8 mouse cellular contexts compared by ENCODE assay signal in genomic region chr12:8502546-8502945, GRCm38 (mm10). TPM values are rescaled to one million over a fixed set of nuclear protein-coding genes. Genes with fewer than 3 reads are reported as not detected.
A peak's percentile ranks its signal among the peaks of the same experiment; 100 is the strongest.
DNase-seq lines count a peak whose midpoint lies in the region; ATAC-seq and TF ChIP-seq lines count a peak whose summit lies in the region.

No protein-coding gene starts in this region.

- TF ChIP-seq EP300 in heart, postnatal 0 days (IDR thresholded peaks at IDR 0.05; ENCODE audit: low read depth), result no peak

- no peaks in the 10 kb centered on the region for H3K9me3 ChIP-seq in heart, postnatal 0 days (replicated peaks; ENCODE audit: control insufficient read depth, low read length)

- ATAC-seq in cerebellum, adult (ENCODE audit: insufficient number of reproducible peaks, low FRiP score, low TSS enrichment), result no peak
- ATAC-seq in heart, postnatal 0 days (ENCODE audit: insufficient read depth, low read depth), result no peak

- H3K36me3 ChIP-seq in heart, postnatal 0 days (replicated peaks; ENCODE audit: control insufficient read depth, insufficient read depth, low read length), result no peaks in the 10 kb centered on the region

- H3K4me2 ChIP-seq in heart, postnatal 0 days (ENCODE audit: low read depth, low read length), result no peak overlapping the region

- H3K9ac ChIP-seq in heart, postnatal 0 days (replicated peaks; ENCODE audit: low read depth, low read length), result no peak overlapping the region

- no peak overlapping the region for H3K27ac ChIP-seq in heart, postnatal 0 days (ENCODE audit: low read depth)

- WGBS in heart, postnatal 0 days, result 11% methylated on average over 6 of the region's 6 CpGs

- peak; percentile 44 for TF ChIP-seq CTCF in heart, postnatal 0 days (IDR thresholded peaks at IDR 0.05; ENCODE audit: low read depth)

- H3K4me1 ChIP-seq in heart, postnatal 0 days (ENCODE audit: control insufficient read depth, insufficient read depth), result peaks cover 11% of the 10 kb centered on the region; the same call in 1 of the 2 replicates

- H3K27me3 ChIP-seq in heart, postnatal 0 days (ENCODE audit: control insufficient read depth, insufficient read depth, low read length), result no peaks in the 10 kb centered on the region

- H3K4me3 ChIP-seq in heart, postnatal 0 days (ENCODE audit: low read depth, low read length), result no peak overlapping the region

- peak; percentile 36 for DNase-seq in cerebellum, adult 11 months
- DNase-seq in ovary, postnatal 14 days (ENCODE audit: low spot score), result peak; percentile 46
- DNase-seq in ovary, postnatal 36 days (ENCODE audit: low spot score), result no peak
- peak; percentile 58 for DNase-seq in c-Kit-positive CD71-positive TER-119-positive erythroid progenitor cells, embryonic 14.5 days (ENCODE audit: low spot score)
- peak; percentile 73 for DNase-seq in heart, postnatal 0 days (ENCODE audit: low spot score)
- DNase-seq in lung, postnatal 10 days, result peak; percentile 81
- no peak for DNase-seq in urinary bladder, postnatal 10 days (ENCODE audit: low spot score)

RNA-seq across cellular contexts. Expression of gene Rhob, which starts 2.7 kb away (rescaled TPM):
- total RNA-seq in heart, postnatal 0 days (2014; rRNA removed; ENCODE audit: low replicate concordance), result 202 and 228 TPM in 2 replicates
- polyA plus RNA-seq in heart, postnatal 0 days (2015; fragmentation: Nextera tagmentation; extraction: Ambion mirVana), result 31.4 and 34.2 TPM in 2 replicates

Comparison
In these comparisons a context has a peak if more than half of its experiments do, and no peak if none do; other contexts are left out.
1. DNase-seq: peak in cerebellum, adult 11 months (single experiment), ovary, postnatal 14 days (single experiment), c-Kit-positive CD71-positive TER-119-positive erythroid progenitor cells, embryonic 14.5 days (single experiment), heart, postnatal 0 days (single experiment) and lung, postnatal 10 days (single experiment); none in ovary, postnatal 36 days (single experiment) and urinary bladder, postnatal 10 days (single experiment).